Mouse (Mus musculus) kidney, postnatal 0 days (tissue): ENCODE measurements around the gene Sphk1. TPM values are rescaled to one million over a fixed set of nuclear protein-coding genes. Genes with fewer than 3 reads are reported as not detected.

Experiments used
- ATAC-seq: fragments of 200-750 bp; cut with Nextera tagmentation; replicated peaks from 2 replicates; pipeline ENCODE4 v1.8.0; 2017; ENCODE audit warnings: low read depth, moderate number of reproducible peaks, moderate TSS enrichment, moderate library complexity; ENCODE audit not compliant: low FRiP score
- DNase-seq: peaks from one replicate; pipeline ENCODE4 v3.0.0-alpha.2; 2016; ENCODE audit warnings: low spot score
- H3K27ac ChIP-seq: fragments of 300-500 bp; sonication (generic); 2 replicates; pipeline ENCODE4 v1.5.1; 2014; ENCODE audit warnings: mild to moderate bottlenecking
- H3K27me3 ChIP-seq: fragments of 300-500 bp; sonication (generic); 2 replicates; pipeline ENCODE4 v1.6.1; 2014; ENCODE audit warnings: low read length, mixed read lengths; ENCODE audit not compliant: insufficient read depth
- H3K36me3 ChIP-seq: fragments of 300-500 bp; sonication (generic); 2 replicates; pipeline ENCODE4 v1.6.1; 2014; ENCODE audit warnings: low read length, mixed read lengths; ENCODE audit not compliant: insufficient read depth
- H3K4me1 ChIP-seq: fragments of 300-500 bp; sonication (generic); replicated peaks from 2 replicates; pipeline ENCODE4 v1.6.1; 2014; ENCODE audit warnings: antibody characterized with exemption, low read length, mixed read lengths; ENCODE audit not compliant: insufficient read depth
- H3K4me2 ChIP-seq: fragments of 300-500 bp; sonication (generic); 2 replicates; pipeline ENCODE4 v1.6.1; 2014; ENCODE audit warnings: mild to moderate bottlenecking, low read length, moderate library complexity, mixed read lengths
- H3K4me3 ChIP-seq: fragments of 300-500 bp; sonication (generic); replicated peaks from 2 replicates; pipeline ENCODE4 v1.5.1; 2014; ENCODE audit warnings: low read depth, low read length
- H3K9ac ChIP-seq: fragments of 300-500 bp; sonication (generic); 2 replicates; pipeline ENCODE4 v1.6.1; 2014; ENCODE audit warnings: low read depth, low read length
- H3K9me3 ChIP-seq: fragments of 300-500 bp; sonication (generic); replicated peaks from 2 replicates; pipeline ENCODE4 v1.6.1; 2016; ENCODE audit warnings: low read length, inconsistent platforms, mixed read lengths
- CTCF ChIP-seq: IDR thresholded peaks from 2 replicates; pipeline ENCODE4 v1.5.1; 2016; ENCODE audit warnings: antibody characterized with exemption, low read depth, mild to moderate bottlenecking, moderate library complexity
- WGBS: fragments of 180-500 bp; shearing (Covaris S2); extraction: QIAGEN DNeasy Blood & Tissue Kit; methylation state at CpG from one replicate; pipeline ENCODE4 v1.1.7; 2014; 5-methylcytosine and 5-hydroxymethylcytosine counted together
- polyA plus RNA-seq: library from polyadenylated mRNA; unstranded; fragments of >200 nt; fragmentation: Nextera tagmentation; extraction: Ambion mirVana; gene quantifications from 2 replicates; pipeline ENCODE4 v1.2.1, GENCODE M21; 2015

The Sphk1 gene
- polyA plus RNA-seq, 1 experiment from 2014 or later: 9.0 TPM

- DNase-seq (peak; percentile 57), ATAC-seq (no peak)
- no peak overlapping the region for H3K4me3 ChIP-seq
- no peak for TF ChIP-seq CTCF
- no peaks in the 10 kb centered on the region for H3K36me3 ChIP-seq
- WGBS: 39% methylated on average over 5 of the region's 5 CpGs
- no peak overlapping the region for H3K9ac ChIP-seq
- peak overlapping the region; percentile 60 for H3K27ac ChIP-seq
- H3K27me3 ChIP-seq: no peaks in the 10 kb centered on the region
- peaks cover 10% of the 10 kb centered on the region; the same call in 1 of the 2 replicates for H3K4me1 ChIP-seq
- no peak overlapping the region for H3K4me2 ChIP-seq
- no peaks in the 10 kb centered on the region for H3K9me3 ChIP-seq
These were observed 7.0 kb upstream of the Sphk1 start for GRCm38 (mm10) chr11:116523699-116524189.

GRCm38 (mm10) chr11:116528636-116529320, 1.9 kb upstream of the Sphk1 start:
- no peak overlapping the region for H3K9ac ChIP-seq
- no peak overlapping the region for H3K4me3 ChIP-seq
- no peak for ATAC-seq
- no peak for TF ChIP-seq CTCF
- WGBS: 86% methylated on average over 8 of the region's 8 CpGs
- H3K36me3 ChIP-seq: no peaks in the 10 kb centered on the region
- DNase-seq: no peak
- H3K4me1 ChIP-seq: peaks cover 33% of the 10 kb centered on the region
- H3K4me2 ChIP-seq: no peak overlapping the region
- H3K27me3 ChIP-seq: no peaks in the 10 kb centered on the region
- H3K27ac ChIP-seq: no peak overlapping the region
- H3K9me3 ChIP-seq: no peaks in the 10 kb centered on the region

- H3K4me1 ChIP-seq: peaks cover 33% of the 10 kb centered on the region
- 1% methylated on average over 48 of the region's 48 CpGs for WGBS
- no peak for DNase-seq
- no peaks in the 10 kb centered on the region for H3K27me3 ChIP-seq
- H3K9ac ChIP-seq: peak overlapping the region; percentile 58
- 0 out of 2 replicates have a peak overlapping the region, but pooled peaks have one; percentile 11 for H3K27ac ChIP-seq
- TF ChIP-seq CTCF: no peak
- no peak for ATAC-seq
- H3K4me2 ChIP-seq: peak overlapping the region; percentile 98
- no peaks in the 10 kb centered on the region for H3K36me3 ChIP-seq
- H3K9me3 ChIP-seq: no peaks in the 10 kb centered on the region
- H3K4me3 ChIP-seq: peak overlapping the region; percentile 53
These were observed 856 bp downstream of the Sphk1 start for GRCm38 (mm10) chr11:116531371-116532191.

- 1% methylated on average over 30 of the region's 30 CpGs for WGBS
- H3K9me3 ChIP-seq: no peaks in the 10 kb centered on the region
- 0 out of 2 replicates have a peak overlapping the region, but pooled peaks have one; percentile 6 for H3K27ac ChIP-seq
- H3K36me3 ChIP-seq: no peaks in the 10 kb centered on the region
- ATAC-seq (no peak), DNase-seq (no peak)
- H3K4me2 ChIP-seq: peak overlapping the region; percentile 98
- H3K9ac ChIP-seq: peak overlapping the region; percentile 58
- no peak for TF ChIP-seq CTCF
- peak overlapping the region; percentile 53 for H3K4me3 ChIP-seq
- peaks cover 33% of the 10 kb centered on the region for H3K4me1 ChIP-seq
- no peaks in the 10 kb centered on the region for H3K27me3 ChIP-seq
These were observed 1.6 kb downstream of the Sphk1 start for GRCm38 (mm10) chr11:116532262-116532809.

GRCm38 (mm10) chr11:116532810-116533338, 2.1 kb downstream of the Sphk1 start:
- no peaks in the 10 kb centered on the region for H3K27me3 ChIP-seq
- H3K4me1 ChIP-seq: peaks cover 33% of the 10 kb centered on the region
- peak; percentile 80 for DNase-seq
- H3K4me3 ChIP-seq: peak overlapping the region; percentile 53
- peak; percentile 44; the same call in 1 of the 2 replicates for TF ChIP-seq CTCF
- peak overlapping the region; percentile 98 for H3K4me2 ChIP-seq
- H3K36me3 ChIP-seq: no peaks in the 10 kb centered on the region
- H3K27ac ChIP-seq: peak overlapping the region; percentile 6; the same call in 1 of the 2 replicates
- peak; percentile 37 for ATAC-seq
- no peaks in the 10 kb centered on the region for H3K9me3 ChIP-seq
- H3K9ac ChIP-seq: peak overlapping the region; percentile 58
- 0% methylated on average over 50 of the region's 50 CpGs for WGBS
